Mouse (Mus musculus) lung, embryonic 16.5 days (tissue): Measurements from ENCODE around the gene Rab11a. TPM values are rescaled to one million over a fixed set of nuclear protein-coding genes. Genes with fewer than 3 reads are reported as not detected.

Experiments
- ATAC-seq: fragments of 200-750 bp; cut with Nextera tagmentation; 2 replicates; pipeline ENCODE4 v1.8.0; 2017; ENCODE audit warnings: low read depth, mild to moderate bottlenecking, moderate library complexity
- H3K27ac ChIP-seq: fragments of 300-500 bp; sonication (generic); 2 replicates; pipeline ENCODE4 v1.5.1; 2014; ENCODE audit warnings: mild to moderate bottlenecking, control low read depth, low read length
- H3K27me3 ChIP-seq: fragments of 300-500 bp; sonication (generic); 2 replicates; pipeline ENCODE4 v1.6.1; 2014; ENCODE audit warnings: low read depth, low read length, mixed read lengths; ENCODE audit not compliant: control insufficient read depth, insufficient read depth
- H3K36me3 ChIP-seq: fragments of 300-500 bp; sonication (generic); 2 replicates; pipeline ENCODE4 v1.6.1; 2014; ENCODE audit warnings: low read length; ENCODE audit not compliant: control insufficient read depth, insufficient read depth
- H3K4me1 ChIP-seq: fragments of 300-500 bp; sonication (generic); replicated peaks from 2 replicates; pipeline ENCODE4 v1.6.1; 2014; ENCODE audit warnings: low read length, mixed read lengths; ENCODE audit not compliant: control insufficient read depth, insufficient read depth
- H3K4me2 ChIP-seq: fragments of 300-500 bp; sonication (generic); 2 replicates; pipeline ENCODE4 v1.6.1; 2014; ENCODE audit warnings: low read depth, low read length, control low read depth
- H3K4me3 ChIP-seq: fragments of 300-500 bp; sonication (generic); 2 replicates; pipeline ENCODE4 v1.5.1; 2014; ENCODE audit warnings: mild to moderate bottlenecking, low read length, control low read depth
- H3K9ac ChIP-seq: fragments of 300-500 bp; sonication (generic); 2 replicates; pipeline ENCODE4 v1.6.1; 2014; ENCODE audit warnings: low read length, control low read depth
- H3K9me3 ChIP-seq: fragments of 300-500 bp; sonication (generic); 2 replicates; pipeline ENCODE4 v1.6.1; 2016; ENCODE audit warnings: low read length; ENCODE audit not compliant: control insufficient read depth
- WGBS: fragments of 180-500 bp; shearing (Covaris S2); extraction: QIAGEN DNeasy Blood & Tissue Kit; methylation state at CpG from one replicate; pipeline ENCODE4 v1.1.7; 2014; 5-methylcytosine and 5-hydroxymethylcytosine counted together
- polyA plus RNA-seq: library from polyadenylated mRNA; unstranded; fragments of >200 nt; fragmentation: Nextera tagmentation; extraction: Ambion mirVana; gene quantifications from 2 replicates; pipeline ENCODE4 v1.2.1, GENCODE M21; 2015

The Rab11a gene
- polyA plus RNA-seq, 1 experiment from 2014 or later: 360 TPM

- peak; percentile 36; the same call in 1 of the 2 replicates for ATAC-seq
- H3K9me3 ChIP-seq: no peaks in the 10 kb centered on the region
- no peak overlapping the region for H3K4me2 ChIP-seq
- H3K27ac ChIP-seq: peak overlapping the region; percentile 37; the same call in 1 of the 2 replicates
- H3K27me3 ChIP-seq: no peaks in the 10 kb centered on the region
- H3K9ac ChIP-seq: peak overlapping the region; percentile 37; the same call in 1 of the 2 replicates
- no peaks in the 10 kb centered on the region for H3K36me3 ChIP-seq
- peaks cover 5% of the 10 kb centered on the region; the same call in 1 of the 2 replicates for H3K4me1 ChIP-seq
- H3K4me3 ChIP-seq: no peak overlapping the region
- WGBS: 38% methylated on average over 5 of the region's 5 CpGs
These were observed 36.9 kb upstream of the Rab11a start for GRCm38 (mm10) chr9:64774411-64774811.

DNA sequence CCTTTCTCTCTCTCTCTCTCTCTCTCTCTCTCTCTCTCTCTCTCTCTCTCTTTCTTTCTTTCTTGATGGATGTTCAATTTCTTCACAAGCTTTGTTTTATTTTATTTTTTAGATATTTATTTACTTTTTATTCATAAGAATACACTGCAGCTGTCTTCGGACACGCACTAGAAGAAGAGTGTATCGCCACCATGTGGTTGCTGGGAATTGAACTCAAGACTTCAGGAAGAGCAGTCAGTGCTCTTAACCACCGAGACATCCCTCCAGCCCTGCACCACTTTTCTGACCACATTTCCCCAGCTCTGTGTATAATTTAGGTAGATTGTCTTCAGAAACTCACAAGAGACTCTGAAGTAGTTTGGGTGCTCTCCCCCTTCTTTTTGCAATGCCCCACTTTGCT lies 36.4 kb upstream of the Rab11a start:
- Histone ChIP-seq H3K4me3 (no peak overlapping the region), H3K9me3 (no peaks in the 10 kb centered on the region), H3K4me2 (no peak overlapping the region), H3K27me3 (no peaks in the 10 kb centered on the region), H3K36me3 (no peaks in the 10 kb centered on the region), H3K4me1 (peaks cover 5% of the 10 kb centered on the region; the same call in 1 of the 2 replicates), H3K9ac (no peak overlapping the region), H3K27ac (no peak overlapping the region)
- 66% methylated on average over 4 of the region's 4 CpGs for WGBS
- no peak for ATAC-seq

DNA sequence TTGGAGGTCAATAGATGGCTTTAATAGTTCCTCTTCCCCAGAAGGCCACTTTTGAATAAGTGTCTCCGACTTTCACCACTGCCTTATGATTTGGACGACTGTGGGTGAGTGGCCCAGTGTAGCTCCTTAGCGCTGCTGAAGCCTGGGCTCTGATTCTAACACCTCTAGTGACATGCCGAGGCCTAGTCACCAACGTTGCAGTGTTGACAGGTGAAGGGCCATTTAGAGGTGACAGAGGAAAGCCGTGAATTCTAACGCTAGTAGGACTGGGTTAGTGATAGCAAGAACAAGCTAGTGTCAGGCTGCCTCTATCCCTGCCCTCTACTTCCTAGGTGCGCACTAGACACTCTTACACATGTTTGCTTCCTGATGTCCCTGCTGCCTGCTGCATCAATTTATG lies 35.7 kb upstream of the Rab11a start:
- Histone ChIP-seq H3K4me2 (no peak overlapping the region), H3K27me3 (no peaks in the 10 kb centered on the region), H3K36me3 (no peaks in the 10 kb centered on the region), H3K4me3 (no peak overlapping the region), H3K9me3 (no peaks in the 10 kb centered on the region), H3K27ac (no peak overlapping the region), H3K4me1 (peaks cover 5% of the 10 kb centered on the region; the same call in 1 of the 2 replicates), H3K9ac (no peak overlapping the region)
- 62% methylated on average over 8 of the region's 8 CpGs for WGBS
- no peak for ATAC-seq

GRCm38 (mm10) chr9:64771236-64771635 lies 33.7 kb upstream of the Rab11a start:
- Histone ChIP-seq H3K4me2 (no peak overlapping the region), H3K4me1 (peaks cover 5% of the 10 kb centered on the region; the same call in 1 of the 2 replicates), H3K4me3 (no peak overlapping the region), H3K36me3 (no peaks in the 10 kb centered on the region), H3K9ac (no peak overlapping the region), H3K27ac (no peak overlapping the region), H3K27me3 (no peaks in the 10 kb centered on the region), H3K9me3 (no peaks in the 10 kb centered on the region)
- ATAC-seq: peak; percentile 67; the same call in 1 of the 2 replicates
- WGBS: 39% methylated on average over 5 of the region's 5 CpGs

DNA sequence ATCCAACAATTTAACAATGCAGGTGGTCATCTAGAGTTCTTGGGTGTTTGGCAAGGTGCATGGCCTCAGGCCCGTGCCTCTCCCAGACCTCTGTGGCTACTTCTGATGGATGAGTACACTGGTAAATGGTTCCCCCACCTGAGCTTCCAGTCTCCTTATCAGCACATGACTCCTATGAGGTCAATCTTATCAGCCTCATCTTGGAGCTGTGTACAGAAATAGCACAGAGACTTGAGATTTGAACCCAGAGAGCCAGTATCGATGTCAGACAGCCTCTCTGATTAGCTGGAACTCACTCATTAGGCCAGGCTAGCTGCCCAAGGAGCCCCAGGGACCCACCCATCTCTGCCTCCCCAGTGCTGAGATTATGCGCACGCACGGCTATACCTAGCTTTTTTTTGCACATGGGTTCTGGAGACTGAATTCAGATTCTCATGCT lies 32.9 kb upstream of the Rab11a start:
- H3K4me1 ChIP-seq: peaks cover 5% of the 10 kb centered on the region; the same call in 1 of the 2 replicates
- H3K9ac ChIP-seq: no peak overlapping the region
- H3K4me3 ChIP-seq: no peak overlapping the region
- H3K9me3 ChIP-seq: no peaks in the 10 kb centered on the region
- no peak overlapping the region for H3K27ac ChIP-seq
- 74% methylated on average over 5 of the region's 5 CpGs for WGBS
- H3K4me2 ChIP-seq: no peak overlapping the region
- no peaks in the 10 kb centered on the region for H3K27me3 ChIP-seq
- no peaks in the 10 kb centered on the region for H3K36me3 ChIP-seq
- ATAC-seq: no peak

DNA sequence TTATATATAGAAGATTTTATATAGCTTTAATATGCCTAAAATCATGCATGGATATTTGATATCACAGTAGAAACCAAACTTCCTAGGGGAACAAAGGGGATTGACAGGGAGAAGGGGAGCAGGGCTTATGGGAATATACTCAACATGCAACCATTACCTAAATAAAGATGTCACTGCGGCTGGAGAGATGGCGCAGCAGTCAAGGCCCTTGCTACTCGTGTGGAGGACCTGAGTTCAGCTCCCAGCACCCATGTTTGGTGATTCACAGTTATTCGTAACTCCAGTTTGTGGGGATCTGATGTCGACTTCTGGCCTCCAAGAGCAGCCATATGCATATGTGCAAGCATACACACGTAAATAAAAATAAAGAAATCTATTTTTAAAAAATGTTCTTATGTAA lies 32.4 kb upstream of the Rab11a start:
- WGBS: 90% methylated on average over 6 of the region's 6 CpGs
- H3K36me3 ChIP-seq: no peaks in the 10 kb centered on the region
- H3K27ac ChIP-seq: no peak overlapping the region
- H3K9ac ChIP-seq: no peak overlapping the region
- peaks cover 5% of the 10 kb centered on the region; the same call in 1 of the 2 replicates for H3K4me1 ChIP-seq
- H3K27me3 ChIP-seq: no peaks in the 10 kb centered on the region
- H3K4me3 ChIP-seq: no peak overlapping the region
- no peak for ATAC-seq
- no peaks in the 10 kb centered on the region for H3K9me3 ChIP-seq
- no peak overlapping the region for H3K4me2 ChIP-seq

GRCm38 (mm10) chr9:64769066-64769695 lies 31.6 kb upstream of the Rab11a start:
- Histone ChIP-seq H3K9ac (no peak overlapping the region), H3K27me3 (no peaks in the 10 kb centered on the region), H3K36me3 (no peaks in the 10 kb centered on the region), H3K9me3 (no peaks in the 10 kb centered on the region), H3K4me3 (no peak overlapping the region), H3K4me2 (no peak overlapping the region), H3K4me1 (peaks cover 5% of the 10 kb centered on the region; the same call in 1 of the 2 replicates), H3K27ac (no peak overlapping the region)
- WGBS: 40% methylated on average over 9 of the region's 9 CpGs
- ATAC-seq: no peak; the same call in 1 of the 2 replicates

DNA sequence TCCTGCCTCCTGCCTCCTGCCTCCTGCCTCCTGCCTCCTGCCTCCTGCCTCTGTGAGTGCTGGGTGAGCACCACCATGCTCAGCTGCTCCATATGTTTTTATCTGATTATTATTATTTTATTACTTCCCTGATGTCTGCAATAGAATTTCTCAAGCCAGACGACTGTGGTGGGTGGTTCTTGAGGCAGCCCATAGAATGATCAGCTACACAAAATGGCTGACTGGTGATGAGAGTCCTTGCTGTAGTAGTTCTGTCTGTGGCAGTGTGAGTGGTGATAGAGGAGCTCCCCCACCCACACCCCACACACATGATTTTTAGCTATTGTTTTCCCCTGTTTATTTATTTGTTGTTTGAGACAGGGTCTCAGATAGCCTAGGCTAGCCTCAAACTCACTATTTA lies 30.2 kb upstream of the Rab11a start:
- H3K4me2 ChIP-seq: no peak overlapping the region
- 41% methylated on average over 1 of the region's 1 CpGs for WGBS

DNA sequence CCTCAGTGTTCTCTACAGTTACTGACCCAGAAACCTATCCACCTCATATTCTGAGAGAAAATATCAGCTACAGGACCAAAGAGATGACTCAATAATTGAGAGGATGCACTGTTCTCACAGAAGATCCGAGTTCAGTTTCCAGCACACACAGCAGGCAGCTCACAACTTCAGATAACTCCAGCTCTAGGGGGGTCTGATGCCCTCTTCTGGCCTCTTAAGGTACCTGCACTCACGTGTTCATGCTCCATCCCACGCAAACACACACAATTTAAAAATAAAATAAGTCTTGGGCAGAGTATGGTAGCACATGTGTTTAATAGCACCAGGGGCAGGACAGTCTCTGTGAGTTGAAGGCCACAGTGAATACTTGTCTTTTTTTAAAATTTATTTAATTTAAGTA lies 28.6 kb upstream of the Rab11a start:
- Histone ChIP-seq H3K36me3 (no peaks in the 10 kb centered on the region), H3K27ac (no peak overlapping the region), H3K9ac (no peak overlapping the region), H3K4me2 (no peak overlapping the region), H3K4me3 (no peak overlapping the region), H3K4me1 (peaks cover 3% of the 10 kb centered on the region; the same call in 1 of the 2 replicates), H3K9me3 (no peaks in the 10 kb centered on the region), H3K27me3 (no peaks in the 10 kb centered on the region)
- 85% methylated on average over 3 of the region's 3 CpGs for WGBS
- no peak for ATAC-seq

More for the DNA sequence above, 30.2 kb upstream of the Rab11a start:
- Histone ChIP-seq H3K4me1 (peaks cover 5% of the 10 kb centered on the region; the same call in 1 of the 2 replicates), H3K9ac (no peak overlapping the region), H3K27ac (no peak overlapping the region), H3K36me3 (no peaks in the 10 kb centered on the region), H3K4me3 (no peak overlapping the region), H3K27me3 (no peaks in the 10 kb centered on the region), H3K9me3 (no peaks in the 10 kb centered on the region)
- ATAC-seq: no peak
